ENCODE assay signal across 36 mouse cellular contexts in genomic region chr7:120180547-120180946, GRCm38 (mm10). TPM values are rescaled to one million over a fixed set of nuclear protein-coding genes. Genes with fewer than 3 reads are reported as not detected.
A peak's percentile ranks its signal among the peaks of the same experiment; 100 is the strongest.
DNase-seq lines count a peak whose midpoint lies in the region; ATAC-seq and TF ChIP-seq lines count a peak whose summit lies in the region.
"Had no signal": no experiment of that assay in that cellular context is flagged by ENCODE, and none has a peak within 500 bp of the region (broad histone marks: within the 10 kb centered on the region; RNA-seq: fewer than 3 reads in every experiment).

No protein-coding gene starts in this region.

- intact Hi-C loops in heart, postnatal 36 days (cut with DNase I): no loop called here

- no peak for TF ChIP-seq EP300 in lung, postnatal 0 days (IDR thresholded peaks at IDR 0.05)

- no peaks in the 10 kb centered on the region for H3K4me1 ChIP-seq in lung, postnatal 0 days (ENCODE audit: insufficient read depth, low read depth, low read length)
- H3K4me1 ChIP-seq: heart, embryonic 10.5 days; heart, embryonic 15.5 days; hindbrain, embryonic 12.5 days; kidney, embryonic 15.5 days; limb, embryonic 10.5 days; limb, embryonic 15.5 days; midbrain, embryonic 10.5 days; midbrain, embryonic 15.5 days; neural tube, embryonic 15.5 days had no signal

- DNase-seq in heart, adult 11 months: peak; percentile 72
- no peak for DNase-seq in heart, postnatal 36 days
- DNase-seq in lung, postnatal 0 days (ENCODE audit: low spot score): peak; percentile 28
- no peak for DNase-seq in lung, postnatal 25 days (ENCODE audit: low spot score)
- peak; percentile 21 for DNase-seq in fat pad, adult 2 months (ENCODE audit: extremely low read depth, low read depth, low spot score)
- DNase-seq in kidney, postnatal 25 days: no peak
- DNase-seq: adrenal gland, postnatal 14 days; cerebellum, adult 11-12 months; cerebellum, adult 9-11 months; gastrocnemius, postnatal 14 days; kidney, adult 18-20 months; kidney, postnatal 4 days; layer of hippocampus, adult 9-11 months; right cerebral cortex, adult 18-20 months; right cerebral cortex, postnatal 4 days had no signal

- no peak for ATAC-seq in lung, postnatal 0 days
- ATAC-seq in activated CD4-positive, CD25-positive, alpha-beta regulatory T cell, adult 4 months: no peak
- ATAC-seq: hindbrain, postnatal 0 days; midbrain, embryonic 15.5 days had no signal

- no peak overlapping the region for H3K4me3 ChIP-seq in lung, postnatal 0 days (ENCODE audit: low read depth, low read length)
- H3K4me3 ChIP-seq: embryonic facial prominence, embryonic 13.5 days; heart, embryonic 10.5 days; heart, embryonic 15.5 days; hindbrain, embryonic 12.5 days; kidney, embryonic 15.5 days; limb, embryonic 10.5 days; limb, embryonic 15.5 days; midbrain, embryonic 10.5 days; midbrain, embryonic 15.5 days; neural tube, embryonic 15.5 days had no signal

- no peak overlapping the region for H3K4me2 ChIP-seq in lung, postnatal 0 days (replicated peaks; ENCODE audit: low read depth, low read length)
- H3K4me2 ChIP-seq: embryonic facial prominence, embryonic 13.5 days; heart, embryonic 15.5 days; hindbrain, embryonic 12.5 days; kidney, embryonic 15.5 days; limb, embryonic 15.5 days; midbrain, embryonic 15.5 days; neural tube, embryonic 15.5 days had no signal

- no peaks in the 10 kb centered on the region for H3K36me3 ChIP-seq in lung, postnatal 0 days (ENCODE audit: insufficient read depth, low read length)
- H3K36me3 ChIP-seq: embryonic facial prominence, embryonic 13.5 days; heart, embryonic 10.5 days; heart, embryonic 15.5 days; hindbrain, embryonic 12.5 days; kidney, embryonic 15.5 days; limb, embryonic 10.5 days; limb, embryonic 15.5 days; midbrain, embryonic 10.5 days; midbrain, embryonic 15.5 days; neural tube, embryonic 15.5 days had no signal

- H3K9ac ChIP-seq in lung, postnatal 0 days (replicated peaks; ENCODE audit: low read depth): no peak overlapping the region
- H3K9ac ChIP-seq: embryonic facial prominence, embryonic 13.5 days; heart, embryonic 15.5 days; hindbrain, embryonic 12.5 days; kidney, embryonic 15.5 days; limb, embryonic 15.5 days; midbrain, embryonic 15.5 days; neural tube, embryonic 15.5 days had no signal

- TF ChIP-seq CTCF in lung, postnatal 0 days (IDR thresholded peaks at IDR 0.05): no peak

- no peaks in the 10 kb centered on the region for H3K27me3 ChIP-seq in lung, postnatal 0 days (replicated peaks; ENCODE audit: insufficient read depth, low read length)
- H3K27me3 ChIP-seq: embryonic facial prominence, embryonic 13.5 days; heart, embryonic 15.5 days; hindbrain, embryonic 12.5 days; kidney, embryonic 15.5 days; limb, embryonic 15.5 days; midbrain, embryonic 15.5 days; neural tube, embryonic 15.5 days had no signal

- H3K27ac ChIP-seq in lung, postnatal 0 days (ENCODE audit: low read length): no peak overlapping the region
- H3K27ac ChIP-seq: embryonic facial prominence, embryonic 13.5 days; heart, embryonic 10.5 days; heart, embryonic 15.5 days; hindbrain, embryonic 12.5 days; hindbrain, postnatal 0 days; kidney, embryonic 15.5 days; limb, embryonic 10.5 days; limb, embryonic 15.5 days; midbrain, embryonic 10.5 days; midbrain, embryonic 15.5 days; neural tube, embryonic 15.5 days had no signal

- WGBS in lung, postnatal 0 days: 65% methylated on average over 5 of the region's 5 CpGs

- H3K9me3 ChIP-seq in lung, postnatal 0 days (ENCODE audit: low read length): no peaks in the 10 kb centered on the region
- H3K9me3 ChIP-seq: embryonic facial prominence, embryonic 13.5 days; heart, embryonic 10.5 days; heart, embryonic 15.5 days; hindbrain, embryonic 12.5 days; kidney, embryonic 15.5 days; limb, embryonic 10.5 days; limb, embryonic 15.5 days; midbrain, embryonic 10.5 days; midbrain, embryonic 15.5 days; neural tube, embryonic 15.5 days had no signal

RNA-seq across cellular contexts. Expression of gene Anks4b, which starts 6.9 kb away (rescaled TPM):
- total RNA-seq in heart, postnatal 36 days (2021): under 1 TPM in 1 of 2 experiments, not detected in 1; 0.19 TPM
- polyA plus RNA-seq in lung, postnatal 0 days (2015; fragmentation: Nextera tagmentation; extraction: Ambion mirVana): not detected in 2 replicates
- polyA plus RNA-seq in activated CD4-positive, CD25-positive, alpha-beta regulatory T cell, adult 4 months (2017; shearing (Covaris generic)): not detected
- total RNA-seq: granulocyte monocyte progenitor cell, adult 5-6 weeks; hindbrain, postnatal 0 days; megakaryocyte progenitor cell, adult 5-6 weeks had no signal
- polyA plus RNA-seq: forebrain, embryonic 11.5 days; forebrain, embryonic 16.5 days; heart, embryonic 15.5 days; hindbrain, embryonic 12.5 days; hindbrain, postnatal 0 days; limb, embryonic 10.5 days; limb, embryonic 15.5 days; lung, embryonic 16.5 days; midbrain, embryonic 10.5 days; midbrain, embryonic 15.5 days; neural tube, embryonic 15.5 days had no signal

RNA-seq across cellular contexts. Expression of gene Crym, which starts 21.4 kb away (rescaled TPM):
- under 1 TPM; 0.27 to 1.00 TPM for total RNA-seq in heart, postnatal 36 days (2021)
- polyA plus RNA-seq in lung, postnatal 0 days (2015; fragmentation: Nextera tagmentation; extraction: Ambion mirVana): 2.1 and 2.4 TPM in 2 replicates
- polyA plus RNA-seq in activated CD4-positive, CD25-positive, alpha-beta regulatory T cell, adult 4 months (2017; shearing (Covaris generic)): not detected
- total RNA-seq: granulocyte monocyte progenitor cell, adult 5-6 weeks; megakaryocyte progenitor cell, adult 5-6 weeks had no signal

RNA-seq across cellular contexts. Expression of gene Abca14, which starts 23.2 kb away (rescaled TPM):
- total RNA-seq in heart, postnatal 36 days (2021): not detected
- 0.23 and 0.35 TPM in 2 replicates for polyA plus RNA-seq in lung, postnatal 0 days (2015; fragmentation: Nextera tagmentation; extraction: Ambion mirVana)
- not detected for polyA plus RNA-seq in activated CD4-positive, CD25-positive, alpha-beta regulatory T cell, adult 4 months (2017; shearing (Covaris generic))
- total RNA-seq: adrenal gland, postnatal 14 days; gastrocnemius, postnatal 14 days; granulocyte monocyte progenitor cell, adult 5-6 weeks; heart, postnatal 25 days; hindbrain, postnatal 0 days; megakaryocyte progenitor cell, adult 5-6 weeks had no signal
- polyA plus RNA-seq: embryonic facial prominence, embryonic 13.5 days; forebrain, embryonic 11.5 days; forebrain, embryonic 16.5 days; heart, embryonic 15.5 days; hindbrain, embryonic 12.5 days; hindbrain, postnatal 0 days; limb, embryonic 10.5 days; limb, embryonic 15.5 days; lung, embryonic 16.5 days; midbrain, embryonic 10.5 days; midbrain, embryonic 15.5 days; neural tube, embryonic 15.5 days; thymus, postnatal 0 days had no signal

RNA-seq across cellular contexts. Expression of gene Zp2, which starts 35.5 kb away (rescaled TPM):
- 1 to 10 TPM in 1 of 2 experiments, under 1 TPM in 1; 0.65 to 1.8 TPM for total RNA-seq in heart, postnatal 36 days (2021)
- polyA plus RNA-seq in lung, postnatal 0 days (2015; fragmentation: Nextera tagmentation; extraction: Ambion mirVana): not detected in 2 replicates
- not detected for polyA plus RNA-seq in activated CD4-positive, CD25-positive, alpha-beta regulatory T cell, adult 4 months (2017; shearing (Covaris generic))
- total RNA-seq: adrenal gland, postnatal 14 days; granulocyte monocyte progenitor cell, adult 5-6 weeks; hindbrain, postnatal 0 days; megakaryocyte progenitor cell, adult 5-6 weeks had no signal
- polyA plus RNA-seq: embryonic facial prominence, embryonic 13.5 days; forebrain, embryonic 11.5 days; forebrain, embryonic 16.5 days; heart, embryonic 10.5 days; hindbrain, embryonic 12.5 days; hindbrain, postnatal 0 days; limb, embryonic 10.5 days; liver, embryonic 16.5 days; lung, embryonic 16.5 days; midbrain, embryonic 10.5 days; midbrain, embryonic 15.5 days; neural tube, embryonic 15.5 days; testis, adult 2 months had no signal

Comparison
In these comparisons a context has a peak if more than half of its experiments do, and no peak if none do; other contexts are left out.
1. DNase-seq: peak in heart, adult 11 months (single experiment), lung, postnatal 0 days (single experiment) and fat pad, adult 2 months (single experiment); none in heart, postnatal 36 days (0 of 2), lung, postnatal 25 days (single experiment) and kidney, postnatal 25 days (0 of 2).